Mouse (Mus musculus) ovary, postnatal 36 days (tissue): ENCODE results near the gene Gm42906.

Experiments
- DNase-seq: peaks from one replicate; pipeline ENCODE4 v3.0.0; 2022; ENCODE audit warnings: low spot score, mixed read lengths

The Gm42906 gene

GRCm38 (mm10) chr5:151149509-151149908 lies 278.5 kb downstream of the Gm42906 start:
- DNase-seq, result no peak

- no peak for DNase-seq
These were observed 279.9 kb downstream of the Gm42906 start for GRCm38 (mm10) chr5:151148079-151148478.

GRCm38 (mm10) chr5:151145807-151146206 lies 282.2 kb downstream of the Gm42906 start:
- DNase-seq, result no peak

GRCm38 (mm10) chr5:151143955-151144354 lies 284.0 kb downstream of the Gm42906 start:
- no peak for DNase-seq

- peak; percentile 22 for DNase-seq
These were observed 285.0 kb downstream of the Gm42906 start for GRCm38 (mm10) chr5:151142671-151143601.

- DNase-seq, result peak; percentile 30
These were observed 285.7 kb downstream of the Gm42906 start for GRCm38 (mm10) chr5:151142241-151142640.

- DNase-seq, result no peak
These were observed 290.1 kb downstream of the Gm42906 start for GRCm38 (mm10) chr5:151137901-151138300.

GRCm38 (mm10) chr5:151137311-151137710 lies 290.7 kb downstream of the Gm42906 start:
- no peak for DNase-seq

- DNase-seq, result no peak
These were observed 292.0 kb downstream of the Gm42906 start for GRCm38 (mm10) chr5:151135965-151136364.

- no peak for DNase-seq
These were observed 292.7 kb downstream of the Gm42906 start for GRCm38 (mm10) chr5:151135078-151135826.

- no peak for DNase-seq
These were observed 293.8 kb downstream of the Gm42906 start for GRCm38 (mm10) chr5:151134202-151134601.

GRCm38 (mm10) chr5:151133744-151134143 lies 294.2 kb downstream of the Gm42906 start:
- DNase-seq, result no peak

- DNase-seq, result no peak
These were observed 298.2 kb downstream of the Gm42906 start for GRCm38 (mm10) chr5:151129762-151130161.

GRCm38 (mm10) chr5:151127298-151127717 lies 300.7 kb downstream of the Gm42906 start:
- DNase-seq, result no peak

GRCm38 (mm10) chr5:151126608-151127005 lies 301.4 kb downstream of the Gm42906 start:
- no peak for DNase-seq

- no peak for DNase-seq
These were observed 301.9 kb downstream of the Gm42906 start for GRCm38 (mm10) chr5:151125985-151126607.

- no peak for DNase-seq
These were observed 310.1 kb downstream of the Gm42906 start for GRCm38 (mm10) chr5:151117846-151118245.

- DNase-seq, result no peak
These were observed 311.6 kb downstream of the Gm42906 start for GRCm38 (mm10) chr5:151116192-151116887.

GRCm38 (mm10) chr5:151112743-151113142 lies 315.2 kb downstream of the Gm42906 start:
- DNase-seq, result no peak

- no peak for DNase-seq
These were observed 316.7 kb downstream of the Gm42906 start for GRCm38 (mm10) chr5:151111080-151111871.

- no peak for DNase-seq
These were observed 317.5 kb downstream of the Gm42906 start for GRCm38 (mm10) chr5:151110461-151110908.
